Mouse (Mus musculus) left cerebral cortex, postnatal 14 days (tissue): Measurements from ENCODE around the gene Abhd14b. TPM values are rescaled to one million over a fixed set of nuclear protein-coding genes. Genes with fewer than 3 reads are reported as not detected.

Source experiments
- DNase-seq, 2 experiments: peaks; one replicate each; pipeline ENCODE4 v3.0.0; 2021 to 2022; ENCODE audit warnings: low spot score in 2 of 2, mixed read lengths in 1 of 2
- intact Hi-C: fragments of 180-260 bp; cut with DNase I; formaldehyde crosslinking; loops from one replicate; pipeline ENCODE4 v1.15.1; 2025
- total RNA-seq, 2 experiments: library from RNA; stranded (reverse); gene quantifications; 2 replicates each; pipeline ENCODE4 v1.2.3; 2021

The Abhd14b gene
- total RNA-seq, 2 experiments from 2014 or later = 7.7 to 8.1 TPM

DNA sequence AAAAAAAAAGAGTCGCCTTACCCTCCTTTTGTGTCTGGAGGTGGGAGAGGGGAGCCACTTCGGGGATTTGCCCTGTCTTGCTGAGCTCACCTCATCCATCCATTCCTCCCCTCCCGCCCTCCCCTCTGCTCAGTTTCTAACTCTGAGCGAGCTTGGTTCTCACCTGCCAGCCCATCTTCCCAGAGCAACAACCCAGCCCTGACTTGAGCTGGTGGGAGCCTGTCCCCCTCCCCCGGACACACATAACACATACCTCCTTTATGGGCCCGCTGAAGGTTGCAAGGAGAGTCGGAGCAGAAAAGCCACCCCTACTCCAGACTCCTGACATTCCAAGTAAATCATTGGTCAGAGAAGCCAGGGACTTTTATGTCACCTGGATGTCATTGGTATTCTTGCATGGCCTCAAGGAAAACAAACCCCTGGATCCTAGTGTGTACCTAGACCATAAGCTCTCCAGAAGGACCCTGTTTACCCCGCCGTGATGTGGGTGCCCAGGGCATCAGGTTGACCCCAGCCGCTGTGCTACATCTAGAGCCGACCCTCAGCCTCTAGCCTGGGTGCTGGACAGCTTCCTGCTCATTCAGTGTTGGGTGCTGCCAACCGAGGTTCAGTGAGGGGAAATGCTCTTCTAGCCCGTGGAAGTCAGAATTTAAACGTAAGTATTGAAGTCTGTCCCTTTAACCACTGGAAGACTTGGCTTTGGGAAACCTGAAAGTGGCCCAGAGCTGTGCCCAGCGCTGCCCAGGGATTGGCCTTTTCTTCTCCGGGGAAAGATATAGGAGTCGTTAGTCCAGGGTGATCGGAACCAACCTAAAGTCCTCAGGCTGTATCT lies 26.0 kb upstream of the Abhd14b start:
- DNase-seq = no peak
- intact Hi-C loops = loop anchor here (1.0 to 10.0 kb wide), 4 partner anchors 52 to 216 kb away; partner anchors contain the start of genes Dusp7 and Twf2

DNA sequence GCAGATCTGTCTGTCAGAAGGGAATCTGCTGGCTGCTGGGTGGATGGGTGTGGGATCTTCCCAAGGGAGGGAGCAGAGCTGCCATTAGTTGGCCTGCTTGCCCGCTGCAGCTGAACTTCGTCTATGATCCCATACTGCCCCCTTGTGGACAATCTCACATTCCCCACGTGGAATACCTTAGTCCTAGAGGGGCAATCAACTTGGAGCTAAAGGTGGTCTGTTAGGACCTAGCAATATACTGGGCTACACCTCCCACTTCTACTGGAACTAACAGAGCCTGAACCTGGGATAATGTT lies 25.4 kb upstream of the Abhd14b start:
- peak; percentile 93 to 94 for DNase-seq
- intact Hi-C loops = loop anchor here (1.0 to 10.0 kb wide), 4 partner anchors 53 to 217 kb away; partner anchors contain the start of genes Dusp7 and Twf2

DNA sequence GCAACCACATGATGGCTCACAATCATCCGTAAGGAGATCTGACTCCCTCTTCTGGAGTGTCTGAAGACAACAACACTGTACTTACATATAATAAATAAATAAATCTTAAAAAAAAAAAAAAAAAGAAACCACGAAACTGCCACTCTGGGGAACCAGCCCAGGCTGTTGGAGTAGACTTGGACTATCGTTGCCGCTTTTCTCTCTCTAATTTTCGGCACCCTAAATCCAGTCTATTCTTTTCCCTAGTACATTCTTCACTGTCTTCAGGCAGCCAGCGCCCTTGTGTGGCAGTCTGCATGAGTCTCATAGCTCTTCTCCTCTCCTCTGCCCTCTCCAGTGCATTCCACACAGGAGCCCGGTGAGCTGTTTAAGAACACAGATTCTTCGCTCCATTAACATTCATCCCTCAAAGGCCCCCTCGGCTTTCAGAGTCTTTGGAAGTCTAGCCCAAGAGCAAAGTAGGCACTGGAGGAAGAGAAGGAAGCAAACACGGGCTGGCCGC lies 18.5 kb upstream of the Abhd14b start:
- intact Hi-C loops = loop anchor here (10.0 kb wide), 1 partner anchor 224 kb away; the partner anchor contains the start of gene Twf2
- DNase-seq = peak in 1 of 2 experiments; percentile 44

DNA sequence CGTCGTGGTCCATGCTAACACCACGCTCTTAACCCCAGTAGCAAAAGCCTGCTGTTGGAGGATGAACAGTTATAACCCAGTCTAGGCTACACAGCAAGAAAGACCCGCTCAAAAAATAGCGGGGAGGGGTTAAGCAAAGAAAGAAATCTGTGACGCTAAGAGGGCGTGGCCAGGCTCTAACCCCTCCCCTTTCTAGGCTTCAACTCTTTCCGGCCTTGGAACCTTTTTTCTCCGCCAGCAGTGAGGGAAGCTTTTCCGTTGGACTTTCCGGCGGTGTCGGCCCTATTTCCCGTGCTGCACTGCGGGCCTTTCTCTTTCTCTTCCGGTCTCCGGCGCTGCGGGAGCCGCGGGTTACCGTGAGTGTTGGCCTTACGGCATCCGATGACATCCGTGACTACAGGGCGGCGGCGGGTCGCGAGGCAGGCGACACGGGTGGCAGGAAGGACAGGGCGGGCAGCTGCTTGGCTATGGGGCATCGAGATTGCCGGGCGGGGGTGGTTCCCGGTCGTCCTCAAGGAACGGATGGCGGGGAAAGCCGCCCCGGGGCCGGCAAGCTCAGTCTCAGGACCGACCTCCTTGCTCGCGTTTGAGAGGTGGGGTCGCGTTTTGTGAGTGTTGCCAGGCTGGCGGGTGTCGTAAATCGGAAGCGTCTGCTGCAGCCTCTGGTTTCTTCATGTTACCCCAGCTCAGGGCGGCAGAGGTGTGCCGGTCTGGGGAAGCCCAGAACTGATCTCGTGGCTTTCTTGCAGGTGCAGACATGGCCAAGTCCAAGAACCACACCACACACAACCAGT lies 17.8 kb upstream of the Abhd14b start, which contains the start of gene Rpl29:
Rpl29 (plus strand) TSS at position 234 of the 794 bp plus-strand sequence.
- peak; percentile 94 to 95 for DNase-seq
- intact Hi-C loops = loop anchor here (10.0 kb wide), 1 partner anchor 225 kb away; the partner anchor contains the start of gene Twf2

DNA sequence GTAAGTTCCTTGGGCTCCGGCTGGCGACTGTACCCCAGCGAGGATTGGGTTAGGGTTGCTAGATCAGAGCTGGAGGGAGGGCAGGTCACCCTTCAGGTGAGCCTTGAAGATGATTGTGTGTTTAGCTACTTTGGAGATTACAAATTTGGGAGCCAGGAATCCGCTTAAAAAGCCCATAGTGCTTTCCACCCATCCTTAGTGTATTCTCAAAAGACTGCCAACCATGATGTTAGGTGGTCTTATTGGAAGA lies 17.3 kb upstream of the Abhd14b start:
- no peak for DNase-seq
- intact Hi-C loops = no loop called here

DNA sequence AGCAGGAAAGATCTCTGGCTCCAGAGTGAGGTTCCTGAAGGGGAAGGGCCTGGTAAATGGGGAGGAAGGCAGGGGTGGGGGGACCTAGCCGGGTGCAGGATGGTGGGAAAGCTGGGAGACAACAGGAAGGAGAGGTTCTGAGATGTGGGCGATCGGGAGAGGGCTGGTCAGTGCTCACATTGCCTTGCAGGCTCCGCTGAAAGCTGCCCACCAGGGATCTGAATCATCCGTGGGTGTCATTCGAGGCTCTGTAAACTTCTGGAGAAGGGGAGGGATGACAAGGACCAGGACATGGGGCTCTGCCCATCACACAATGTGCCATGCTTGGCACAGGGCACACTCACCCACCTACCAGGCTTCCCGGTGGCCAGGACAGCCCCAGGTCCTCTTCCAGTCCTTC lies 13.9 kb upstream of the Abhd14b start:
- intact Hi-C loops = no loop called here
- peak; percentile 38 to 52 for DNase-seq

DNA sequence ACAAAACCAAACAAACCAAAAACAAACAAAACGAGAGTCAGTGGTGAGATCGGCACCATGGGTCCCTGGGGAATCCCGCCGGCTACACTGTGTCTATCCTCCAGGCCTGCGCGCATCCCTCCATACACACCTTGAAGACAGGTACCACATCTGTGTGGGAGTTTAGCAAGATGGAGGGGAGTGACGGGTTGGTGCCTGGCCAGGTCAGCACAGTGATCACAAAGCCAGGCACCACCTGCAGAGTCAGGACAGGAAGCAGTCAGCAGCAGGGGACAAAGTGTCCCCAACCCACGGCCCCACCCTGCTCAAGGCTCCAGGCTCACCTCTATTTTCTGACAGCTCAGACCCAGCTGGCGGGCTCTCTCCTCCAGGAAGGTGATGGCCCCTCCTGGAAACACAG lies 10.7 kb upstream of the Abhd14b start:
- intact Hi-C loops = no loop called here
- DNase-seq = no peak

DNA sequence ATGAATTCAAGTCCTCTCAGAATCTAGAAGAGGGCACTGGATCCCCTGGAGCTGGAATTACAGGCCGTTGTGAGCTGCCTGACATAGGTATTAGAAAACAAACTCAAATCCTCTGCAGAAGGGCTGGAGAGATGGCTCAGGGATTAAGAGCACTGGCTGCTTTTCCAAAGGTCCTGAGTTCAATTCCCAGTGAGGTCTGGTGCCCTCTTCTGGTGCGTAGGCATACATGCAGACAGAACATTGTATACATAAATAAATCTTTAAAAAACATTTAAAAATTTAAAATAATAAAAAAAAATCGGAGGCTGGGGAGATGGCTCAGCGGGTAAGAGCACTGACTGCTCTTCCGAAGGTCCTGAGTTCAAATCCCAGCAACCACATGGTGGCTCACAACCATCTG lies 4.6 kb upstream of the Abhd14b start:
- DNase-seq = no peak
- intact Hi-C loops = no loop called here

DNA sequence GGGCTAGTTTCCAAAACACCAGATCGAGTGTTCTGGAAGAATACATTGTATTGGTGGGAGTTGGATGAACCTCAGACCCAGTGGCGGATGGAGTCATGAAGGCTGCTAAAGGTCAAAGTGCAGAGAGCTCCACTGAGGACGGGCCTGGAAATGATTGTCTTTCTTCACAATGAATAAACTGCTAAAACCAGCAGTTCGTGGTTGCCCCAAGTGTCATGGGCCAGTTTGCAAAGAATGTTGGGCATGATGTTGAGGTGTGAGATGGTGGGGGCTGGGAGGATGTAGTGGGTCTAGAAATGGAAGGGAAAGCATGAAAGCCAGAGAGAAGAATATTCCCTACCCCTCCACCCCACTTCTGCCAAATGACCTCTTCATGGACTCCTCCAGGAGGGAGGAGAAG lies 2.4 kb upstream of the Abhd14b start:
- DNase-seq = no peak
- intact Hi-C loops = no loop called here

DNA sequence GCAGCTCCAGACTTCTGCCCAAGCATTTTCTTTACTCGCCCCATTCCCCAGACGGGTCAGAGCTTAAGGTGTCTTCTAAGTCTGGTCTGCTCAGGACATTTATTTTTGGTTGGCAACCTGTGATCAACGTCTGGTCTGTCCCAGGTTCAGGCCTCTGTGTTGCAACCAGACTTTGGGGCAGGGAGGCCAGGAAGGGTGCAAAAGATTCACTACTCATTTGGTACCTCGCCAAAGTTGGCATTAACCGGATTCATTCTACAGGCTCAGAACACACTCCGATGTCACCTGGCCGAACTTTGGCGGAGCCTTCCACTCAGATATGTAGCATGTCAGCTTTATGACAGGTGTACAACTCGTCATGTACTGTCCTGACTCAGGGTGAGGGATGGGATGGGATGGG lies 692 bp downstream of the Abhd14b start:
- intact Hi-C loops = loop anchor here (2.0 kb wide), 1 partner anchor 29 kb away; the partner anchor contains the start of gene Parp3
- no peak for DNase-seq

DNA sequence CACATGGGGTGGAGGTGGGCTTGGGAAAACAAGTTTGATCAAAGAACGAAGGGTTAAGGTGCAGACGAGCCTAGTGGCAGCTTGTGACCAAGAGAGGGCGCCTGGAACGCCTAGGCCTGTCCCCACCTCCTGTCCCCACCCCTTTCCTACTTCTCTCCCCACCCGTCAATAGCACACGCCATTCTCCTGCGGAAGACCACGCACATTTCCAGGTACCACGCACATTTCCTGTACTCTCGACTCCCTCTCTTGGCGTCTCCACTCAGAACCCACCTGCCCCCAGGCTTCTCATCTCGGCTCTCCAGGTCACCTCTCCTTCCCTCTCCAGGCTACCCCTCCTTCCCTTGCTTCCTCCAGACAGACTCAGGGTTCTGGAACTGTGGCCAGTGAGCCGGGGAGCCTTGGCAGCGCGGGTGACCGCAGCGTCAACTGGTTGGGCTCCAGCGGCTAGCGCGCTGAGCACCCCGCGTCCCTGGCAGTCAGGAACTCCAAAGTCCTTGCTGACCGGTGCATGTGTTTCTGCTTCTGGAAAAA lies 1.3 kb downstream of the Abhd14b start:
- intact Hi-C loops = no loop called here
- peak; percentile 76 for DNase-seq

DNA sequence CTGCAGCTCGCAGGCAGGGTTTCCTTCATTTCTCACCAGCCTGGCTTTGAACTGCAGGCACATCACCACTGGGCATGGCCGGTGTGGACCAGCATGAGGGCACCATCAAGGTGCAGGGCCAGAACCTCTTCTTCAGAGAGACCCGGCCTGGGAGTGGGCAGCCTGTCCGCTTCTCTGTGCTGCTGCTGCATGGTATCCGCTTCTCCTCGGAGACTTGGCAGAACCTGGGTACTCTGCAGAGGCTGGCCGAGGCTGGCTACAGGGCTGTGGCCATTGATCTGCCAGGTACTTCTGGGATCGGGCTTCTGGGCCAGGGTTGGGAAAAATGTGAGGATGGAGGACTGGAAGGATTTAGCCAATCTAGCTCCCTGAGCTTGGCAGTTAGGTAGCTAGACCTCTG lies 2.7 kb downstream of the Abhd14b start:
- intact Hi-C loops = no loop called here
- DNase-seq = no peak

DNA sequence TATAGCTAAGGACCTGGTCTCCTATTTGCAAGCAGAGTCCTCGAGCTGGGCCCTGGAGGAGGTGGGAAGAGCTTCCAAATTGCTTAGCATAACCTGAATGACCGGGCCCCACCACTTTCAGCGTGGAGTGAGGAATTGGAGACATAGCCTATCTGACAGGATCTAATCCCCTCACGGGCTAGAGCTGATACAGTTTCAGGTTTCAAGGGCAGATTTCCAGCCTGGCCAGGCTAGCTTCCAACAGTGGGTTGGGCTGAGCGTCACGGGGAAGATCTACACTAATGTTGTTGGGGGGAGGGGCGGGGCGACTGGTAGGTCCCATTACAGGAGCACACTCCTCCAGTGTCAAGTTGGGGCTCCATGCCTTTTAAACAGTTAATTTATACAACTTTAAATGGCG lies 3.4 kb downstream of the Abhd14b start:
- no peak for DNase-seq
- intact Hi-C loops = no loop called here

DNA sequence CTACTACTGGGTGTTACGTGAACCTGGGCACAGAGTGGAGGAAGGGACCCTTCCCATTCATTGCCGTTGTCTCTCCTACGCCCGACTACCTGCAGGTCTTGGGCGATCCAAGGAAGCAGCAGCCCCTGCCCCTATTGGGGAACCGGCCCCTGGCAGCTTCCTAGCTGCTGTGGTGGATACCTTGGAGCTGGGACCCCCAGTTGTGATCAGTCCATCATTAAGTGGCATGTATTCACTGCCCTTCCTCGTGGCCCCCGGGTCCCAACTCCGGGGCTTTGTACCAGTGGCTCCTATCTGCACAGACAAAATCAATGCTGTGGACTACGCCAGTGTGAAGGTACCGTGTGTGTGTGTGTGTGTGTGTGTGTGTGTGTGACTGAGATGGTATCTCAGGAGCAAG lies 4.0 kb downstream of the Abhd14b start:
- no peak for DNase-seq
- intact Hi-C loops = no loop called here

DNA sequence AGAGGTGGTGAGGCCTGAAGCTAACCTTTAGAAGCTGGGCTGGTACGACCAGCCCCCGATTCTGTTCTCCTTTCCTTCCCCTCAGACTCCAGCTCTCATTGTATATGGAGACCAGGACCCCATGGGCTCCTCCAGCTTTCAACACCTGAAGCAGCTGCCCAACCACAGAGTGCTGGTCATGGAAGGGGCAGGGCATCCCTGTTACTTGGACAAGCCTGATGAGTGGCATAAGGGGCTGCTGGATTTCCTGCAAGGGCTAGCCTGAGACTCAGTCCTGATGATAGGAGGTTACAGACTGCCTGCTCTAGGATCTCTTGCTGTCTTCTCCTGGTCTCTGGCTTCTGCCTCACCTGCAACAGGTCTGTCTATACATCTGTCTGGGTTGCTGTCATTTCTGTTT lies 4.6 kb downstream of the Abhd14b start:
- intact Hi-C loops = no loop called here
- no peak for DNase-seq

DNA sequence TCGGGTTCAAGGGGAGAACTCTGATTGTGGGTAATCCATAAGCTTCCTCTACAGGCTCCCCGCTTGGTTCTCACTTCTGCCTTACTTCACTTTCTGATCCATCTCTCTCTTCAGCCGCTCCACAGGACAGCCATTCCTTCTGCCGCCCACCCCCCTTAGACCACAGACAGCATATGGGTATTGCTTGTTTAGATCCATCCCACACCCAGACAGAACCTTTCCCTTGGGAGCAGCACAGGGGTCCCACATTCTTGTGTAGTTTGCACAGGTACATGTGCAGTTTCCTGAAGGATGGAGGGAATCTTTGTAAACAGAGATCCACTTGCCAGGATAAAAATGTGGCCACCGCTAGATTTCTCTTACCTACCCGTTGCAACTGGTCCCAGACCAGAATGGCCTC lies 5.1 kb downstream of the Abhd14b start:
- DNase-seq = no peak
- intact Hi-C loops = no loop called here

DNA sequence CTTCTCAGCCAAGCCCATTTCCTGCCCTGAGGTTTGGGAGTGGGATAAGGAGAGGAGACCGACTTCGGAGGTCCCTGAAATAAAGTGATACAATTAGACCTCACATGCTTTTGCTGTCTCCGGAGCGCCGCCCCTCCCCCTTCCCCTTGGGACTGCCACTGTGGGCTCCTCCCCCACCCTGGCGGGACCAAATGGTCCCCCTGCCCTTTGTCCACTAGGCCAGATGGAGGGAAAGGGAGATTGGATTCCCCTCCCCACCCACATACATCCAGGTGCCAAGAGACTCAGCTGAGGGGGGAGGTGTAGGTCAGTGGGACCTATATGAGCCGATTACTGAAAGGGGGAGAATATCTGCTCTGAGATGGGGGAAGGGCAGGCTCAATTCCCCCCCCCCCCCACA lies 5.6 kb downstream of the Abhd14b start:
- intact Hi-C loops = no loop called here
- DNase-seq = peak; percentile 36 to 54

DNA sequence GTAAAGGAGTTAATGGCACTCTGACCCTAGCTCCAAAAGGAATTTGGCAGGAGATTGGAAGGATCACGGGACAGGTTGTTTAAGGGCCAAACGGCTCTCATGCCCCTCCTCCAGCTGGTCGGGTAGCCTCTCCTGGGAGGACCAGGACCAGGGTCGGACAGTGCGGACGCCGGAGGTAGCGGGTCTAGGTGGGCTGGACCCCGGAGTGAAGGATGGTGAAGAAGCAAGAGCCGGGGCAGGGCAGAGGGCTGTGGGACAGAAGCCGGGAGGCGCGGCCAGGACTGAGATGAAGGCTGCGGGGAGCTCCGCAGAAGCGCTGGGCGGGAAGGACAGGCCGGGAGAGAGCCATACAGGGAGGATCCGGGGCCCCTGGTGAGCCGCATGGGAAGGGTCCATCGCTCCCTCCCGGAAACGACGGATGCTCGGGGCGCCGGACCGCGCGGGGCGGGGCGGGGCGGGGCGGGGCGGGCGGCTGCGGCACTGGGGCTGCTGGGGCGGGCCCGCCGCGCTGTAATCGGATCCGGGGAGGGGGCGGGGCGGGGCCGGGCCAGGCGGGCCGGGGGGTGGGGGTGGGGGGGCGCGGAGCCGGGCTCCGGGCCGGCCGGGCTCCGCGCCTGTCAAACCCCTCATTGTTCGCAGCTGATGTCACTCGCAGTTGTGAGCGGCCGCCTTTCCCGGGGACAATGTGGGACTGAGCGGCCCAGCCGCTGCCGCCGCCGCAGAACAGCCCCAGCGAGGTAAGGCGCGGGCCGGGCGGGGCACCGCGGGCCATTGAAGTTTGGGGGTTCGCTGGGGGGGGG lies 6.2 kb downstream of the Abhd14b start, which contains the start of gene Pcbp4:
Pcbp4 (plus strand) TSS at position 21 of the 800 bp plus-strand sequence.
- peak in 1 of 2 experiments; percentile 56 for DNase-seq
- intact Hi-C loops = no loop called here

DNA sequence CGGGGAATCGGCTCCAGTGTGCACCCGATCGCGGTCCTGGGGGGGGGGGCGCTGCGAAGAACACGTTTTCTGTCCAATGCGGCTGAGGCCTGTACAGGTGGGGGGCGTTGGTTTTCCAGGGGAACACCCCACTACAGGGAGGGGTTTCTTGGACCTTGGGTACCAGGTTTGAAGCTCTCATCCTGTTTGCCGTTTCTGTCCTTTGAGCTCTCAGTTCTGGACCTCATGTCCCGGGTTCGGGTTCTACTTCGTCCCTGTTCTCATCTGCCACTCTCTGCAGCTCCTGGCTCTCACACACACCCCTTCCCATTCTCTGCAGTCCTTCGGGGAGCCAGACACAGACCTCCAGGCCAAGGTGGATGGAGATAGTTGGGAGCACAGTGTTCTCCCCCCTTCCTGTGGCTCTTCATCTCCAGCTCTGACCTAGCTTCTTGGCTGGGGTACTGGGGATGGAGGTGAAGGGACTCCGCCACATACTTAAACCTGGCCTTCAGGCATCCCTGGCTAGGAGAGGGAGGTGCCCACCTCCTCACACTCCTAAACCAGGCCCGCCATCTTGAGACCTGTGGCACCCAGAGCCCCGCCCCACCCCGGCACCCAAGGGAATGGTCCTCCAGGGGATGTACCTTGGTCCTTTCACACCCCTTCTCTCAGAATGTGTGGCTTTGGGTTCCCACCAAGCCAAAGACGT lies 7.0 kb downstream of the Abhd14b start:
- DNase-seq = peak in 1 of 2 experiments; percentile 33
- intact Hi-C loops = no loop called here
